Mouse (Mus musculus): ENCODE results near the gene Sntb2. TPM values are rescaled to one million over a fixed set of nuclear protein-coding genes. Genes with fewer than 3 reads are reported as not detected.
"Not testable (repeated sequence)": the region's sequence is repeated elsewhere in the genome, so short reads cannot be mapped to it uniquely, and the experiment has no call there.

Sntb2 gene
- total RNA-seq, 2 experiments from 2014 or later: 0.26 to 0.52 TPM

- ATAC-seq (replicated peaks; ENCODE audit: low FRiP score, low TSS enrichment, poor library complexity, severe bottlenecking): not testable (repeated sequence)
Observed at GRCm38 (mm10) chr8:106928182-106928581, 7.4 kb upstream of the Sntb2 start.

- ATAC-seq (replicated peaks; ENCODE audit: low FRiP score, low TSS enrichment, poor library complexity, severe bottlenecking): no peak
Observed at GRCm38 (mm10) chr8:106929155-106929913, 6.2 kb upstream of the Sntb2 start.

- no peak for ATAC-seq (replicated peaks; ENCODE audit: low FRiP score, low TSS enrichment, poor library complexity, severe bottlenecking)
Observed at GRCm38 (mm10) chr8:106929921-106930320, 5.6 kb upstream of the Sntb2 start.

- no peak for ATAC-seq (replicated peaks; ENCODE audit: low FRiP score, low TSS enrichment, poor library complexity, severe bottlenecking)
Observed at GRCm38 (mm10) chr8:106932376-106933065, 3.0 kb upstream of the Sntb2 start.

GRCm38 (mm10) chr8:106933506-106934143 is 1.9 kb upstream of the Sntb2 start:
- peak; percentile 56 for ATAC-seq (replicated peaks; ENCODE audit: low FRiP score, low TSS enrichment, poor library complexity, severe bottlenecking)

GRCm38 (mm10) chr8:106934226-106934977 is 1.1 kb upstream of the Sntb2 start:
- no peak for ATAC-seq (replicated peaks; ENCODE audit: low FRiP score, low TSS enrichment, poor library complexity, severe bottlenecking)

- no peak for ATAC-seq (replicated peaks; ENCODE audit: low FRiP score, low TSS enrichment, poor library complexity, severe bottlenecking)
Observed at GRCm38 (mm10) chr8:106935899-106936477, 438 bp downstream of the Sntb2 start.

- peak; percentile 35; the same call in 1 of the 2 replicates for ATAC-seq (replicated peaks; ENCODE audit: low FRiP score, low TSS enrichment, poor library complexity, severe bottlenecking)
Observed at GRCm38 (mm10) chr8:106936478-106937051, 1.0 kb downstream of the Sntb2 start.

- no peak for ATAC-seq (replicated peaks; ENCODE audit: low FRiP score, low TSS enrichment, poor library complexity, severe bottlenecking)
Observed at GRCm38 (mm10) chr8:106937081-106937800, 1.7 kb downstream of the Sntb2 start.

- no peak for ATAC-seq (replicated peaks; ENCODE audit: low FRiP score, low TSS enrichment, poor library complexity, severe bottlenecking)
Observed at GRCm38 (mm10) chr8:106941806-106942205, 6.3 kb downstream of the Sntb2 start.

GRCm38 (mm10) chr8:106943874-106944418 is 8.4 kb downstream of the Sntb2 start:
- ATAC-seq (replicated peaks; ENCODE audit: low FRiP score, low TSS enrichment, poor library complexity, severe bottlenecking): no peak

GRCm38 (mm10) chr8:106944756-106945155 is 9.2 kb downstream of the Sntb2 start:
- no peak for ATAC-seq (replicated peaks; ENCODE audit: low FRiP score, low TSS enrichment, poor library complexity, severe bottlenecking)

GRCm38 (mm10) chr8:106948678-106949243 is 13.2 kb downstream of the Sntb2 start:
- no peak for ATAC-seq (replicated peaks; ENCODE audit: low FRiP score, low TSS enrichment, poor library complexity, severe bottlenecking)

- ATAC-seq (replicated peaks; ENCODE audit: low FRiP score, low TSS enrichment, poor library complexity, severe bottlenecking): no peak
Observed at GRCm38 (mm10) chr8:106951707-106952106, 16.2 kb downstream of the Sntb2 start.

GRCm38 (mm10) chr8:106953571-106953970 is 18.0 kb downstream of the Sntb2 start:
- no peak for ATAC-seq (replicated peaks; ENCODE audit: low FRiP score, low TSS enrichment, poor library complexity, severe bottlenecking)

GRCm38 (mm10) chr8:106957086-106957485 is 21.5 kb downstream of the Sntb2 start:
- no peak for ATAC-seq (replicated peaks; ENCODE audit: low FRiP score, low TSS enrichment, poor library complexity, severe bottlenecking)

- ATAC-seq (replicated peaks; ENCODE audit: low FRiP score, low TSS enrichment, poor library complexity, severe bottlenecking): no peak
Observed at GRCm38 (mm10) chr8:106958212-106958611, 22.7 kb downstream of the Sntb2 start.

GRCm38 (mm10) chr8:106959626-106960025 is 24.1 kb downstream of the Sntb2 start:
- no peak for ATAC-seq (replicated peaks; ENCODE audit: low FRiP score, low TSS enrichment, poor library complexity, severe bottlenecking)

All from megakaryocyte-erythroid progenitor cell, adult 5-6 weeks (primary cell).